Mouse (Mus musculus): ENCODE data around the gene Sesn1. TPM values are rescaled to one million over a fixed set of nuclear protein-coding genes. Genes with fewer than 3 reads are reported as not detected.

Sesn1 gene
- polyA plus RNA-seq (2012): 11.0 and 14.2 TPM in 2 replicates

GRCm38 (mm10) chr10:41809771-41810563, at the start of gene Sesn1, which contains the start of gene Cep57l1:
Sesn1 (plus strand) TSS chr10:41809935.
Cep57l1 (minus strand) TSS chr10:41809871.
- no peak for TF ChIP-seq GATA1 (IDR thresholded peaks at IDR 0.05; ENCODE audit: low read length)

GRCm38 (mm10) chr10:41760866-41761265, 48.9 kb upstream of the Sesn1 start:
- no peak for TF ChIP-seq GATA1 (IDR thresholded peaks at IDR 0.05; ENCODE audit: low read length)

GRCm38 (mm10) chr10:41763741-41764385, 45.9 kb upstream of the Sesn1 start:
- no peak for TF ChIP-seq GATA1 (IDR thresholded peaks at IDR 0.05; ENCODE audit: low read length)

- TF ChIP-seq GATA1 (IDR thresholded peaks at IDR 0.05; ENCODE audit: low read length): no peak
These were observed 44.1 kb upstream of the Sesn1 start for GRCm38 (mm10) chr10:41765586-41765985.

GRCm38 (mm10) chr10:41766280-41766679, 43.5 kb upstream of the Sesn1 start:
- TF ChIP-seq GATA1 (IDR thresholded peaks at IDR 0.05; ENCODE audit: low read length): no peak

- TF ChIP-seq GATA1 (IDR thresholded peaks at IDR 0.05; ENCODE audit: low read length): no peak
These were observed 42.5 kb upstream of the Sesn1 start for GRCm38 (mm10) chr10:41767254-41767653.

- no peak for TF ChIP-seq GATA1 (IDR thresholded peaks at IDR 0.05; ENCODE audit: low read length)
These were observed 17.4 kb upstream of the Sesn1 start for GRCm38 (mm10) chr10:41792375-41792774.

- TF ChIP-seq GATA1 (IDR thresholded peaks at IDR 0.05; ENCODE audit: low read length): no peak
These were observed 12.5 kb upstream of the Sesn1 start for GRCm38 (mm10) chr10:41797253-41797652.

GRCm38 (mm10) chr10:41803467-41803866, 6.3 kb upstream of the Sesn1 start:
- no peak for TF ChIP-seq GATA1 (IDR thresholded peaks at IDR 0.05; ENCODE audit: low read length)

GRCm38 (mm10) chr10:41804711-41805110, 5.0 kb upstream of the Sesn1 start:
- TF ChIP-seq GATA1 (IDR thresholded peaks at IDR 0.05; ENCODE audit: low read length): no peak

GRCm38 (mm10) chr10:41805729-41806355, 3.9 kb upstream of the Sesn1 start:
- no peak for TF ChIP-seq GATA1 (IDR thresholded peaks at IDR 0.05; ENCODE audit: low read length)

GRCm38 (mm10) chr10:41809080-41809770, 510 bp upstream of the Sesn1 start:
- no peak for TF ChIP-seq GATA1 (IDR thresholded peaks at IDR 0.05; ENCODE audit: low read length)

GRCm38 (mm10) chr10:41810564-41811455, 1.1 kb downstream of the Sesn1 start:
- TF ChIP-seq GATA1 (IDR thresholded peaks at IDR 0.05; ENCODE audit: low read length): no peak

- TF ChIP-seq GATA1 (IDR thresholded peaks at IDR 0.05; ENCODE audit: low read length): no peak
These were observed 2.8 kb downstream of the Sesn1 start for GRCm38 (mm10) chr10:41812566-41812965.

Measured in G1E-ER4 (cell line).